Mouse (Mus musculus) heart, embryonic 14.5 days (tissue): ENCODE data around the gene Il11ra1. TPM values are rescaled to one million over a fixed set of nuclear protein-coding genes. Genes with fewer than 3 reads are reported as not detected.

ENCODE experiments used
- ATAC-seq: fragments of 200-750 bp; cut with Nextera tagmentation; 2 replicates; pipeline ENCODE4 v1.8.0; 2017; ENCODE audit warnings: low read depth, moderate TSS enrichment; ENCODE audit not compliant: insufficient number of reproducible peaks, insufficient read depth, low FRiP score
- H3K27ac ChIP-seq, 2 experiments: fragments of 200-500 bp in 1 of 2; fragments of 300-500 bp in 1 of 2; sonication (generic) in 1 of 2; replicated peaks in 1 of 2; 2 replicates each; pipeline ENCODE4 v1.5.1; 2012 to 2014; ENCODE audit warnings: low read depth in 2 of 2, low read length in 2 of 2, control low read depth in 1 of 2, mild to moderate bottlenecking in 1 of 2, mixed read lengths in 1 of 2; ENCODE audit not compliant: control insufficient read depth in 1 of 2, insufficient read depth in 1 of 2
- H3K27me3 ChIP-seq: fragments of 300-500 bp; sonication (generic); 2 replicates; pipeline ENCODE4 v1.6.1; 2014; ENCODE audit warnings: mild to moderate bottlenecking, low read length, control low read depth; ENCODE audit not compliant: control insufficient read depth, insufficient read depth
- H3K36me3 ChIP-seq: fragments of 300-500 bp; sonication (generic); 2 replicates; pipeline ENCODE4 v1.6.1; 2014; ENCODE audit warnings: mild to moderate bottlenecking, control low read depth, low read length, mixed read lengths; ENCODE audit not compliant: control insufficient read depth, insufficient read depth
- H3K4me1 ChIP-seq, 2 experiments: fragments of 200-500 bp in 1 of 2; fragments of 300-500 bp in 1 of 2; sonication (generic) in 1 of 2; 2 replicates each; pipeline ENCODE4 v1.6.1; 2012 to 2014; ENCODE audit warnings: low read length in 2 of 2, control low read depth in 1 of 2, mixed read lengths in 1 of 2; ENCODE audit not compliant: control insufficient read depth in 2 of 2, insufficient read depth in 2 of 2
- H3K4me2 ChIP-seq: fragments of 300-500 bp; sonication (generic); 2 replicates; pipeline ENCODE4 v1.6.1; 2014; ENCODE audit warnings: mild to moderate bottlenecking, low read length
- H3K4me3 ChIP-seq, 2 experiments: fragments of 200-500 bp in 1 of 2; fragments of 300-500 bp in 1 of 2; sonication (generic) in 1 of 2; 2 replicates each; pipeline ENCODE4 v1.5.1; 2012 to 2014; ENCODE audit warnings: low read length in 2 of 2, mild to moderate bottlenecking in 2 of 2, control low read depth in 1 of 2, low read depth in 1 of 2, moderate library complexity in 1 of 2; ENCODE audit not compliant: control insufficient read depth in 1 of 2, insufficient read depth in 1 of 2
- H3K9ac ChIP-seq: fragments of 300-500 bp; sonication (generic); 2 replicates; pipeline ENCODE4 v1.6.1; 2014; ENCODE audit warnings: mild to moderate bottlenecking, low read length
- H3K9me3 ChIP-seq: fragments of 300-500 bp; sonication (generic); 2 replicates; pipeline ENCODE4 v1.6.1; 2016; ENCODE audit warnings: low read length, control low read depth; ENCODE audit not compliant: control insufficient read depth
- WGBS: fragments of 180-500 bp; shearing (Covaris S2); extraction: QIAGEN DNeasy Blood & Tissue Kit; methylation state at CpG from one replicate; pipeline ENCODE4 v1.1.7; 2014; 5-methylcytosine and 5-hydroxymethylcytosine counted together
- polyA plus RNA-seq: library from polyadenylated mRNA; unstranded; fragments of >200 nt; fragmentation: Nextera tagmentation; extraction: Ambion mirVana; gene quantifications from 2 replicates; pipeline ENCODE4 v1.2.1, GENCODE M21; 2014

Il11ra1 gene
- polyA plus RNA-seq, 1 experiment from 2014 or later: 136 TPM

- Histone ChIP-seq H3K27me3 (no peaks in the 10 kb centered on the region), H3K9ac (no peak overlapping the region), H3K4me3 (no peak overlapping the region), H3K27ac (no peak overlapping the region), H3K9me3 (no peaks in the 10 kb centered on the region), H3K4me2 (no peak overlapping the region), H3K36me3 (peaks cover 28% of the 10 kb centered on the region), H3K4me1 (peaks cover 30 to 45% of the 10 kb centered on the region in 2 experiments)
- WGBS: 87% methylated on average over 13 of the region's 13 CpGs
- no peak for ATAC-seq
Measured at GRCm38 (mm10) chr4:41757321-41757720, 57.5 kb downstream of the Il11ra1 start.

DNA sequence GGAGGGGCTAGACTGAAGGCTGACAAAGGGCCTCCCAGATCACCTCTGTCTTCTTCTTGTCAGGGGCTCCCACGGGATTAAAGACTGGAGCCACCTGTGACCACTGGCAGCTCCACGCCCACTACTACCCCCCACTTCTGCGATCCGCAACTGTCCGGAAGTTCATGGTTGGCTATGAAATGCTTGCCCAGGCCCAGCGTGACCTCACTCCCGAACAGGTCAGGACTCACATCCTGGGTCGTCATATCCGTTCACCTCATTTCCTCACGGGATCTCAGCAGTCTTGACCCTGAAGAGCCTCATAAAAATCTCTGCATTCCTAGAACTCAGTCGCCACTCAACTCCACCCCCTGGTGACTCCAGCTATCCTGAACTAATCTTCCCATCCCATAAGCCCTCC is 58.2 kb downstream of the Il11ra1 start:
- H3K27ac ChIP-seq: no peak overlapping the region
- no peaks in the 10 kb centered on the region for H3K9me3 ChIP-seq
- no peak overlapping the region for H3K4me3 ChIP-seq
- H3K27me3 ChIP-seq: no peaks in the 10 kb centered on the region
- H3K36me3 ChIP-seq: peaks cover 28% of the 10 kb centered on the region
- no peak overlapping the region for H3K4me2 ChIP-seq
- ATAC-seq: no peak
- 83% methylated on average over 11 of the region's 11 CpGs for WGBS
- H3K9ac ChIP-seq: no peak overlapping the region
- peaks cover 34 to 50% of the 10 kb centered on the region in 2 experiments for H3K4me1 ChIP-seq

GRCm38 (mm10) chr4:41758701-41759100 is 58.9 kb downstream of the Il11ra1 start:
- Histone ChIP-seq H3K27me3 (no peaks in the 10 kb centered on the region), H3K4me2 (no peak overlapping the region), H3K4me3 (no peak overlapping the region), H3K9ac (peak overlapping the region; percentile 72; the same call in 1 of the 2 replicates), H3K27ac (peak overlapping the region; percentile 96 to 98), H3K4me1 (peaks cover 34 to 50% of the 10 kb centered on the region in 2 experiments), H3K36me3 (peaks cover 28% of the 10 kb centered on the region), H3K9me3 (no peaks in the 10 kb centered on the region)
- 91% methylated on average over 4 of the region's 4 CpGs for WGBS
- no peak for ATAC-seq

- no peaks in the 10 kb centered on the region for H3K27me3 ChIP-seq
- no peak for ATAC-seq
- H3K4me2 ChIP-seq: peak overlapping the region; percentile 79
- H3K9me3 ChIP-seq: no peaks in the 10 kb centered on the region
- WGBS: 39% methylated on average over 9 of the region's 9 CpGs
- peak overlapping the region; percentile 96 to 98 for H3K27ac ChIP-seq
- no peak overlapping the region for H3K4me3 ChIP-seq
- H3K36me3 ChIP-seq: peaks cover 28% of the 10 kb centered on the region
- peak overlapping the region; percentile 72; the same call in 1 of the 2 replicates for H3K9ac ChIP-seq
- H3K4me1 ChIP-seq: peaks cover 34 to 50% of the 10 kb centered on the region in 2 experiments
Measured at GRCm38 (mm10) chr4:41759206-41759605, 59.4 kb downstream of the Il11ra1 start.

GRCm38 (mm10) chr4:41759656-41760287 is 60.0 kb downstream of the Il11ra1 start:
- WGBS: 11% methylated on average over 6 of the region's 6 CpGs
- Histone ChIP-seq H3K4me1 (peaks cover 33 to 48% of the 10 kb centered on the region in 2 experiments), H3K4me3 (peak overlapping the region; percentile 49 to 62), H3K36me3 (peaks cover 28% of the 10 kb centered on the region), H3K4me2 (peak overlapping the region; percentile 79), H3K27ac (peak overlapping the region; percentile 96 to 98), H3K27me3 (no peaks in the 10 kb centered on the region), H3K9me3 (no peaks in the 10 kb centered on the region), H3K9ac (peak overlapping the region; percentile 72)
- no peak; the same call in 1 of the 2 replicates for ATAC-seq

GRCm38 (mm10) chr4:41760288-41760721 is 60.5 kb downstream of the Il11ra1 start:
- Histone ChIP-seq H3K36me3 (peaks cover 28% of the 10 kb centered on the region), H3K4me1 (peaks cover 30 to 46% of the 10 kb centered on the region in 2 experiments), H3K9me3 (no peaks in the 10 kb centered on the region), H3K4me3 (peak overlapping the region; percentile 49 to 62), H3K27ac (peak overlapping the region; percentile 96 to 98), H3K27me3 (no peaks in the 10 kb centered on the region), H3K9ac (peak overlapping the region; percentile 72), H3K4me2 (peak overlapping the region; percentile 79)
- ATAC-seq: peak; percentile 92
- whole genome bisulfite sequencing: 2% methylated on average over 14 of the region's 15 CpGs

- no peaks in the 10 kb centered on the region for H3K9me3 ChIP-seq
- peaks cover 29% of the 10 kb centered on the region for H3K36me3 ChIP-seq
- 71% methylated on average over 4 of the region's 4 CpGs for WGBS
- H3K27ac ChIP-seq: peak overlapping the region; percentile 84 to 96
- ATAC-seq: no peak
- H3K4me3 ChIP-seq: peak overlapping the region; percentile 49 to 62
- peak overlapping the region; percentile 72 for H3K9ac ChIP-seq
- peaks cover 30 to 46% of the 10 kb centered on the region in 2 experiments for H3K4me1 ChIP-seq
- no peaks in the 10 kb centered on the region for H3K27me3 ChIP-seq
- peak overlapping the region; percentile 79 for H3K4me2 ChIP-seq
Measured at GRCm38 (mm10) chr4:41760911-41761310, 61.1 kb downstream of the Il11ra1 start.
